Mouse (Mus musculus) cerebellum, adult 2 months (tissue): Measurements from ENCODE around the gene 4930432K21Rik.

ENCODE experiments used
- CTCF ChIP-seq: fragments of 200-500 bp; IDR thresholded peaks from 2 replicates; pipeline ENCODE4 v1.5.1; 2011; ENCODE audit warnings: low read depth, mild to moderate bottlenecking, control low read depth, low read length, moderate library complexity, borderline replicate concordance; ENCODE audit not compliant: insufficient read depth
- POLR2A ChIP-seq: fragments of 200-500 bp; IDR thresholded peaks from 2 replicates; pipeline ENCODE4 v1.6.1; 2011; ENCODE audit warnings: low read length, control low read depth, borderline replicate concordance; ENCODE audit not compliant: insufficient read depth

GRCm38 (mm10) chr8:84213277-84213676, 65.5 kb downstream of the 4930432K21Rik start:
- TF ChIP-seq CTCF = no peak
- no peak for TF ChIP-seq POLR2A
